Mouse (Mus musculus): ENCODE results near the gene Eif3g.
A peak's percentile ranks its signal among the peaks of the same experiment; 100 is the strongest.

Gene Eif3g

GRCm38 (mm10) chr9:20888386-20888765 lies 10.0 kb downstream of the Eif3g start:
- peak; percentile 51 for DNase-seq (ENCODE audit: low read depth)

DNA sequence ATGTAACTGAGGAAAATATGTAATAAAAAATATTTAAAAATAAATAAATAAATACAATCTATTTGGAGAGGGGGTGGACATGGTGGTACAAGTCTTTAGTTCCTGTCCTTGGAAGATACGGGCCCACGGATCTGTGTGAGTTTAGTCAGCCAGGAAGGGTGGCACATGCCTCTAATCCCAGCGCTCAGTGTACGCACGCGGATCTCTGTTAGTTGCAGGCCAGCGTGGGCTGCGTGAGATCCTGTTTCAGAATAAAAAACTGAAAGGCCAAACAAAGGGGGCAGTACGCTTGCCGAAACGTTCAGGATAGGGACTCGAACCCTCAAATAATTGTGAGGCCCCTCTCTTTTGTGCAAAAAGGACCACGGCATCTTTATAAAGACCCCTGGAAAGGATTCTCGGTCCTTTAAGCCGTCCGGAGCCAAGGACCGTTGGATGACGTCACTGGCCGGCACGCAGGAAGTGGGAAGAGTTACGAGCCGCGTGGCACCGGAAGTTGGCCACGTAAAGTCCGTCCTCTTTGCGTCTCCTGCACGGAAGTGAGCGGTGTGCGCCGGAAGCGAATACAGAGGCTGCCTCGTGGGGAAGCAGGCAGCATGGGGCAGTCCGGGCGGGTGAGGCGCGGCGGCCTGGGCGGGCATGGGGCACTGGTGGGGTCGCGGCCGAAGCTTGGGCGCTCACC lies 10.6 kb downstream of the Eif3g start, which contains the start of gene Ppan:
Gene Ppan (plus strand): TSS at position 472 of the 682 bp plus-strand sequence.
- peak; percentile 97 for DNase-seq (ENCODE audit: low read depth)

DNA sequence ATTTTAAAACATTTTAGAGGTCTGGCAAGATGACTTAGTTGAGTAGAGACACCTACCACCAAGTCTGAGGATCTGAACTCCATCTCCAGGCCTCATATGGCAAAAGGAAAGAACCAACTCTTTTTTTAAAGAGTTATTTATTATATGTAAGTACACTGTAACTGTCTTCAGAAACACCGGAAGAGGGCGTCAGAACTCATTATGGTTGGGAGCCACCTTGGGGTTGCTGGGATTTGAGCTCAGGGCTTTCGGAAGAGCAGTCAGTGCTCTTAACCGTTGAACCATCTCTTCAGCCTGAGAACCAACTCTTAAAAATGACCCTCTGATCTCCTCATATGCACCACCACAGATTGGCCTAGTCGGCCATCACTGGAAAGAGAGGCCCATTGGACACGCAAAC lies 11.2 kb downstream of the Eif3g start:
- no peak for DNase-seq (ENCODE audit: low read depth)

DNA sequence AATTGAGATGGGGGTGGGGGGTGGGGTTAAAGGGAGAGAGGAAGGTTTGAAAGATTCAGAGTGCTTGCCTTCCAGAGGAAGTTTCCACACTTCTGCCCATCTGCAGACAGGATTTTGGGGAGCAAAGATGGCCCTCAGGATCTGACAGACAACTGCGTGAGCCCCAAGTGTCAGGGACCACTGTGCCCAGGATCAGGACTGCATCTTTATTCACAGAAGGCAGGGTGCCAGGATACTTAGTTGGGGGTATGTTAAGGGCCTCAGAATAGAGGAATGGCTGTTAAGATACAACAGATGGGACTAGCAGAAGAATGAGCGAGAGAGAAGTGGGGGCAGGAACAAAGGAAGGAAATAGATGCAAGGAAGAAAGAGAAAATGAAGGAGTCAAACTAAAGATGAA lies 11.9 kb downstream of the Eif3g start:
- no peak for DNase-seq (ENCODE audit: low read depth)

DNA sequence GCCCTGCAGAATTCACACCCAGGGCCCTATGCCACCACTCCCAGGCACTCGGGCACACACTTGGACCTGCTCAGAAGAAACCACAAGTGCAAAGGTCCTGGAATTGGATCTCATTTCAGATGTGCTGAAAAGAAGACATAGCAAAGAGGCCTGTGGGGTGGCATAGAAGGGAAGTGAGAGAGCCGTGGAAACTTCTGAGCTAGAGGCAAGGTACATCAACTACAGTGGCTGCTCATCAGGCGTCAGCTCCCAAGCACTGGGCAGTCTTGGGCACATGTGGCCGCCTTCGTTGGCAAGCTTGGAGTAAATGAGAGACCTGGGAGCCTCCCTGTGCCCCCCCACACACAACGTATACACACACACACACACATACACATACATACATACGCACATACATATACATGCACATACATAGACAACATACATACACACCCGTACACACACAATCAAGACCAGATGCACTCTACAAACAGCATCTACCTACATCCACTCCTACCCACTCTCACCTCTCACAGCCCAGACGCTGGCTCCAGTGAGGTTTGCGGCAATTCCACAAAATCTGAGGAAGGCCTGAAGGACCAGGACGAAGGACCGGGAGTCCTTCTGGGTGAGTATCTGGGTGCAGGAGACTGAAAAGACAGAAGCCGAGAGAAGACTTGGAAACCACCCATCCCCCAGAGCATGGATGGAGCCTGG lies 19.2 kb downstream of the Eif3g start, which contains the start of gene Angptl6:
Gene Angptl6 (minus strand): TSS at position 631 of the 696 bp plus-strand sequence.
- no peak for DNase-seq (ENCODE audit: low read depth)

GRCm38 (mm10) chr9:20878710-20879065 lies 19.7 kb downstream of the Eif3g start:
- no peak for DNase-seq (ENCODE audit: low read depth)

DNA sequence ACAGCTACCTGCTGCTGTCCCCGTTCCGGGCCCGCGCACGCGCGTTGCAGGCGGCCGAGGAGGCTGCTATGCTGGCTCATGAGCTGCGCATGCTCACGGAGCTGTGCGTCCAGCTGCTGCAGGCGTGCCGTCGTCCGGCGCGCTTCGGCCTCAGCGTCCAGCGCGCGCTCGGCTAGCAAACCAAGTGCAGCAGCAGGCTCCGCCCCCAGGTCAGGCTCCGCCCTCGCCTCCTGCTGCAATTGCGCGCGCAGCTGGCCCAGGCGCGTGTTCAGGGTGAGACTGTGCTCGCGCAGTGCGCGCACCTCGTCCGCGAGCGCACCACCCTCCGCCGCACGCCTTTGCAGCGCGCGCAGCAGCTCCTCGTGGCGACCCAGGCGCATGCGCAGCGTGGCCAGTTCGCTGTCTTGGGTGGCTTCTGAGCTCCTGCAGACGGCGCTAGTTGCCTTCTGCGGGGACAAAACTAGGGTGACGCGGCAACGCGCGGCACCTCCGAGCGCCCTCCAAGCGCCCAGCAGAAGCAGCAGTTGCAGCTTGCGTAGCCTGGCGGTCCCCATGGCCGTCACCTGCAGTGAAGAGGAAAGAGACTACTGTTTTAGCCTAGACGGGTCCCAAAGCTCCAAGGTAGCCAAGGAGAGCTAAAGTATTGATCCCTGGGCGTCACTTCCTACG lies 20.2 kb downstream of the Eif3g start:
- DNase-seq (ENCODE audit: low read depth), result peak; percentile 100

GRCm38 (mm10) chr9:20877118-20878040 lies 21.0 kb downstream of the Eif3g start:
- peak; percentile 22 for DNase-seq (ENCODE audit: low read depth)

- no peak for DNase-seq (ENCODE audit: low read depth)
Observed at GRCm38 (mm10) chr9:20876318-20877117, 21.9 kb downstream of the Eif3g start.

- DNase-seq (ENCODE audit: low read depth), result peak; percentile 37
Observed at GRCm38 (mm10) chr9:20875021-20875790, 23.2 kb downstream of the Eif3g start.

GRCm38 (mm10) chr9:20873521-20873920 lies 24.9 kb downstream of the Eif3g start:
- no peak for DNase-seq (ENCODE audit: low read depth)

GRCm38 (mm10) chr9:20872991-20873390 lies 25.4 kb downstream of the Eif3g start:
- no peak for DNase-seq (ENCODE audit: low read depth)

GRCm38 (mm10) chr9:20870211-20871173 lies 27.9 kb downstream of the Eif3g start:
- no peak for DNase-seq (ENCODE audit: low read depth)

DNA sequence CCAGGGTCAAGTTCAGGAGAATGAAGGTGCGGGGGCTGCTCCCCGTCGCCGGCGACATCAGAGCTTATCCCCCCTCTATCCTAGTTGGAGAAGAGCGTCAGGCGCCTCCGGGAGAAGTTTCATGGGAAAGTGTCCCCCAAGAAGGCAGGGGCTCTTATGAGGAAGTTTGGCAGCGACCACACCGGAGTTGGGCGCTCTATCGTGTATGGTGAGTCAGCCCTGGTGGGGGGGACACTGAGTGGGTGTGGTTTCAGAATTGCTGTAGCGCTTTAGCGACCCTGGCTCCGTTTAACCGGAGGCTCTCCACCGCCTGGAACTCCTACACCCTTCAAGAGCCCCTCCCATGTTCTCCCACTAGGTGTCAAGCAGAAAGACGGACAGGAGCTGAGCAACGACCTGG lies 29.2 kb downstream of the Eif3g start:
- no peak for DNase-seq (ENCODE audit: low read depth)

- DNase-seq (ENCODE audit: low read depth), result no peak
Observed at GRCm38 (mm10) chr9:20868448-20869001, 29.9 kb downstream of the Eif3g start, which contains the start of gene A230050P20Rik. A230050P20Rik (plus strand) TSS chr9:20868642.

- no peak for DNase-seq (ENCODE audit: low read depth)
Observed at GRCm38 (mm10) chr9:20866879-20867278, 31.5 kb downstream of the Eif3g start.

GRCm38 (mm10) chr9:20862225-20862624 lies 36.2 kb downstream of the Eif3g start:
- no peak for DNase-seq (ENCODE audit: low read depth)

- DNase-seq (ENCODE audit: low read depth), result no peak
Observed at GRCm38 (mm10) chr9:20861821-20862220, 36.6 kb downstream of the Eif3g start.

DNA sequence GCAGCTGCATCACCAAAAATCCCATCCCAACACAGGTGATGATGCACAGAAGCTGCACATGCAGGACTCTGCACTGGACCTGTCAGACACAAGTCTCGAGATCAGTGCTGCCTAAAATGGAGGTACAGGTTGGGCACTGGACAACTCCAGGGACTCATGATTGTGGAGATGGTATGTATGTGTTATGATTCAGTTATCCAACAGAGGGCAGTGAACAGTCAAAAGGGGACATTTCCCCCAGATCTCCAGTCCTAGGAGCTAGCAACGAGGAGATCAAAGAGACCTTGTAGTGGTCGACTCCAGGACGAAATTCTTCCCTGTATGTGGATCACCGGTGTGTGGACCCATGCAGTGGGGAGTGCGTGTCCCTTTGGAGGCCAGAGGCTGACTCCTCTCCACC lies 38.5 kb downstream of the Eif3g start:
- DNase-seq (ENCODE audit: low read depth), result no peak
